Mouse (Mus musculus) erythroblast, adult 5-6 weeks (primary cell): ENCODE measurements around the gene Btbd2. TPM values are rescaled to one million over a fixed set of nuclear protein-coding genes. Genes with fewer than 3 reads are reported as not detected.

ENCODE experiments used
- ATAC-seq: replicated peaks from 2 replicates; pipeline ENCODE4 v1.8.0; 2016; ENCODE audit warnings: moderate number of reproducible peaks, mild to moderate bottlenecking, moderate TSS enrichment, inconsistent platforms; ENCODE audit not compliant: poor library complexity, low FRiP score, severe bottlenecking
- total RNA-seq, 2 experiments: library from RNA; stranded (forward) in 1 of 2; stranded (reverse) in 1 of 2; fragments of 150-400 nt in 1 of 2; fragments of 200-764, 138-1000 nt in 1 of 2; gene quantifications; 2 replicates each; pipeline versions ENCODE4 v1.2.3 to v1.2.4; 2015 to 2017; ENCODE audit warnings: low replicate concordance in 2 of 2

Gene Btbd2
- total RNA-seq, 2 experiments from 2014 or later: 5.6 to 11.4 TPM

- ATAC-seq: peak; percentile 19; the same call in 1 of the 2 replicates
Observed at GRCm38 (mm10) chr10:80692249-80693165, 35.6 kb upstream of the Btbd2 start.

GRCm38 (mm10) chr10:80687850-80688249 is 31.0 kb upstream of the Btbd2 start:
- peak; percentile 44; the same call in 1 of the 2 replicates for ATAC-seq

GRCm38 (mm10) chr10:80686617-80687016 is 29.7 kb upstream of the Btbd2 start:
- ATAC-seq: no peak

GRCm38 (mm10) chr10:80684984-80685383 is 28.1 kb upstream of the Btbd2 start:
- peak; percentile 74 for ATAC-seq

- ATAC-seq: peak; percentile 76
Observed at GRCm38 (mm10) chr10:80684214-80684613, 27.3 kb upstream of the Btbd2 start.

- no peak for ATAC-seq
Observed at GRCm38 (mm10) chr10:80683647-80684046, 26.8 kb upstream of the Btbd2 start.

GRCm38 (mm10) chr10:80682003-80682402 is 25.1 kb upstream of the Btbd2 start:
- ATAC-seq: no peak

- no peak for ATAC-seq
Observed at GRCm38 (mm10) chr10:80680260-80680696, 23.4 kb upstream of the Btbd2 start.

- ATAC-seq: no peak
Observed at GRCm38 (mm10) chr10:80679556-80680259, 22.8 kb upstream of the Btbd2 start.

- ATAC-seq: no peak
Observed at GRCm38 (mm10) chr10:80678601-80679377, 21.9 kb upstream of the Btbd2 start.

GRCm38 (mm10) chr10:80677942-80678436 is 21.1 kb upstream of the Btbd2 start, which contains the start of gene Mknk2:
Gene Mknk2, minus strand, starts transcription at chr10:80678112.
- ATAC-seq: peak; percentile 63

- peak; percentile 2 for ATAC-seq
Observed at GRCm38 (mm10) chr10:80677128-80677875, 20.4 kb upstream of the Btbd2 start.

GRCm38 (mm10) chr10:80676198-80676928 is 19.5 kb upstream of the Btbd2 start:
- peak; percentile 54 for ATAC-seq

- no peak for ATAC-seq
Observed at GRCm38 (mm10) chr10:80675405-80676197, 18.7 kb upstream of the Btbd2 start.

GRCm38 (mm10) chr10:80674851-80675404 is 18.1 kb upstream of the Btbd2 start:
- no peak for ATAC-seq

- ATAC-seq: no peak
Observed at GRCm38 (mm10) chr10:80674161-80674711, 17.4 kb upstream of the Btbd2 start.

- ATAC-seq: no peak
Observed at GRCm38 (mm10) chr10:80673690-80674089, 16.8 kb upstream of the Btbd2 start.
